Mouse (Mus musculus) neural tube, embryonic 14.5 days (tissue): ENCODE measurements around the gene 4921536K21Rik. TPM values are rescaled to one million over a fixed set of nuclear protein-coding genes. Genes with fewer than 3 reads are reported as not detected.

Source experiments
- ATAC-seq: fragments of 200-750 bp; cut with Nextera tagmentation; 2 replicates; pipeline ENCODE4 v1.8.0; 2017; ENCODE audit warnings: low read depth, mild to moderate bottlenecking, moderate TSS enrichment, moderate library complexity
- H3K27ac ChIP-seq: fragments of 300-500 bp; sonication (generic); 2 replicates; pipeline ENCODE4 v1.5.1; 2014; ENCODE audit warnings: low read depth, mild to moderate bottlenecking, control low read depth, low read length, moderate library complexity, mixed read lengths
- H3K27me3 ChIP-seq: fragments of 300-500 bp; sonication (generic); 2 replicates; pipeline ENCODE4 v1.6.1; 2014; ENCODE audit warnings: low read length; ENCODE audit not compliant: control insufficient read depth, insufficient read depth
- H3K36me3 ChIP-seq: fragments of 300-500 bp; sonication (generic); 2 replicates; pipeline ENCODE4 v1.6.1; 2014; ENCODE audit warnings: low read length, mixed read lengths; ENCODE audit not compliant: control insufficient read depth, insufficient read depth
- H3K4me1 ChIP-seq: fragments of 300-500 bp; sonication (generic); 2 replicates; pipeline ENCODE4 v1.6.1; 2014; ENCODE audit warnings: low read length; ENCODE audit not compliant: control insufficient read depth, insufficient read depth
- H3K4me2 ChIP-seq: fragments of 300-500 bp; sonication (generic); 2 replicates; pipeline ENCODE4 v1.6.1; 2014; ENCODE audit warnings: mild to moderate bottlenecking, low read depth, low read length, control low read depth
- H3K4me3 ChIP-seq: fragments of 300-500 bp; sonication (generic); 2 replicates; pipeline ENCODE4 v1.5.1; 2014; ENCODE audit warnings: low read depth, low read length, control low read depth, mixed read lengths
- H3K9ac ChIP-seq: fragments of 300-500 bp; sonication (generic); replicated peaks from 2 replicates; pipeline ENCODE4 v1.6.1; 2014; ENCODE audit warnings: low read depth, mild to moderate bottlenecking, control low read depth, low read length, mixed read lengths
- H3K9me3 ChIP-seq: fragments of 300-500 bp; sonication (generic); 2 replicates; pipeline ENCODE4 v1.6.1; 2016; ENCODE audit warnings: low read length; ENCODE audit not compliant: control insufficient read depth
- WGBS: fragments of 180-500 bp; shearing (Covaris S2); extraction: QIAGEN DNeasy Blood & Tissue Kit; methylation state at CpG from one replicate; pipeline ENCODE4 v1.1.7; 2014; 5-methylcytosine and 5-hydroxymethylcytosine counted together
- polyA plus RNA-seq: library from polyadenylated mRNA; unstranded; fragments of >200 nt; fragmentation: Nextera tagmentation; extraction: Ambion mirVana; gene quantifications from 2 replicates; pipeline ENCODE4 v1.2.1, GENCODE M21; 2014

4921536K21Rik gene
- polyA plus RNA-seq, 1 experiment from 2014 or later, result 0.17 TPM

- no peak for ATAC-seq
- no peaks in the 10 kb centered on the region for H3K36me3 ChIP-seq
- H3K4me2 ChIP-seq, result no peak overlapping the region
- H3K27me3 ChIP-seq, result no peaks in the 10 kb centered on the region
- H3K9me3 ChIP-seq, result no peaks in the 10 kb centered on the region
- no peak overlapping the region for H3K9ac ChIP-seq
- H3K27ac ChIP-seq, result no peak overlapping the region
- WGBS, result 77% methylated on average over 17 of the region's 17 CpGs
- no peak overlapping the region for H3K4me3 ChIP-seq
- H3K4me1 ChIP-seq, result no peaks in the 10 kb centered on the region
Observed at GRCm38 (mm10) chr11:3843943-3844734, 50.8 kb downstream of the 4921536K21Rik start.

Other genes starting within 250 kb of the 4921536K21Rik start
- gene Morc2a, start 245.9 kb downstream of the 4921536K21Rik start, polyA plus RNA-seq, result 31.0 and 37.0 TPM in 2 replicates
- 17.7 and 22.7 TPM in 2 replicates for gene Osbp2, start 31.2 kb downstream of the 4921536K21Rik start, polyA plus RNA-seq
- gene Dusp18, start 142 bp upstream of the 4921536K21Rik start, polyA plus RNA-seq, result 23.7 and 27.8 TPM in 2 replicates
- gene Slc35e4, start 19.6 kb upstream of the 4921536K21Rik start, polyA plus RNA-seq, result 11.6 and 13.6 TPM in 2 replicates
- 15.4 and 30.9 TPM in 2 replicates for gene Tcn2, start 37.1 kb upstream of the 4921536K21Rik start, polyA plus RNA-seq
- 42.4 and 49.5 TPM in 2 replicates for gene Pes1, start 68.9 kb upstream of the 4921536K21Rik start, polyA plus RNA-seq
- gene 4930556J24Rik, start 81.7 kb upstream of the 4921536K21Rik start, polyA plus RNA-seq, result 0.23 TPM in 1 of 2 replicates, not detected in the other
- gene Gal3st1, start 88.5 kb upstream of the 4921536K21Rik start, polyA plus RNA-seq, result 6.2 and 6.7 TPM in 2 replicates
- gene Sec14l4, start 136.4 kb upstream of the 4921536K21Rik start, polyA plus RNA-seq, result not detected in 2 replicates
- gene Sec14l3, start 169.7 kb upstream of the 4921536K21Rik start, polyA plus RNA-seq, result 0.10 and 0.37 TPM in 2 replicates
- 8.4 and 12.3 TPM in 2 replicates for gene Mtfp1, start 200.3 kb upstream of the 4921536K21Rik start, polyA plus RNA-seq
- gene Sec14l2, start 228.3 kb upstream of the 4921536K21Rik start, polyA plus RNA-seq, result 3.9 and 5.0 TPM in 2 replicates
- gene Rnf215, start 240.1 kb upstream of the 4921536K21Rik start, polyA plus RNA-seq, result 51.0 and 53.3 TPM in 2 replicates